Mouse (Mus musculus): ENCODE data around the gene AL732309.1.

DNA sequence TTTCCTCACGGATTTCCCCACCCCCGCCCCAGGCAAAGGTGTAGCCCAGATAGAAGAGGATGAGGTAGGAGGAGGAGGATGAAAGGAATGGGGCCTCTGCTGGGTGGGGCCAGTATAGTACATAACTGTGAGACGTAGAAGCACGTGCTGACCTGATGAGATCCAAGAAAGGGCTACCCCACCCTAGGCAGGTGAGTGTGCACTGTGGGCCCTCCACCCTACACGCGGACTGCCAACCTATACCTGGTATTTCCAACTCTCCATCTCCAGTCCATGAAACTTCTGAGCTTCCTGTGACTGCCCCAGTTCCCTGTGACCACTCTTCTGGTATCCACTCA is 5.3 kb downstream of the AL732309.1 start:
- TF ChIP-seq CTCF (IDR thresholded peaks at IDR 0.05; ENCODE audit: borderline replicate concordance, insufficient read depth, low read depth, low read length) (no peak), POLR2A (IDR thresholded peaks at IDR 0.05; ENCODE audit: borderline replicate concordance, insufficient read depth, low read length) (no peak)

Measured in cerebellum, adult 2 months (tissue).